Mouse (Mus musculus) ES-E14 (cell line): ENCODE results near the gene Bik. TPM values are rescaled to one million over a fixed set of nuclear protein-coding genes. Genes with fewer than 3 reads are reported as not detected.

Experiments used
- DNase-seq: peaks from one replicate; pipeline ENCODE4 v3.0.0-alpha.2; 2013; ENCODE audit warnings: low read depth, low spot score
- H3K27ac ChIP-seq: 2 replicates; pipeline ENCODE4 v1.5.1; 2012; ENCODE audit warnings: low read depth, mild to moderate bottlenecking, low read length, moderate library complexity, mixed read lengths; ENCODE audit not compliant: poor library complexity, insufficient read depth, severe bottlenecking
- H3K36me3 ChIP-seq: 2 replicates; pipeline ENCODE4 v1.6.1; 2012; ENCODE audit warnings: mild to moderate bottlenecking, low read length, moderate library complexity, mixed read lengths; ENCODE audit not compliant: control insufficient read depth, poor library complexity, insufficient read depth, severe bottlenecking
- H3K4me1 ChIP-seq, 2 experiments: fragments of 150-350 bp in 1 of 2; sonication (generic) in 1 of 2; 2 replicates each; pipeline ENCODE4 v1.6.1; 2012; ENCODE audit warnings: low read length in 2 of 2, mild to moderate bottlenecking in 1 of 2, mixed read lengths in 1 of 2; ENCODE audit not compliant: control insufficient read depth in 2 of 2, insufficient read depth in 2 of 2, poor library complexity in 1 of 2
- H3K4me3 ChIP-seq, 2 experiments: fragments of 150-350 bp in 1 of 2; sonication (generic) in 1 of 2; 2 replicates each; pipeline ENCODE4 v1.5.1; 2012; ENCODE audit warnings: low read length in 2 of 2, low read depth in 1 of 2, mild to moderate bottlenecking in 1 of 2, mixed read lengths in 1 of 2; ENCODE audit not compliant: insufficient read depth in 1 of 2, poor library complexity in 1 of 2, severe bottlenecking in 1 of 2
- H3K9ac ChIP-seq: 2 replicates; pipeline ENCODE4 v1.6.1; 2012; ENCODE audit warnings: low read depth, mild to moderate bottlenecking, low read length, mixed read lengths; ENCODE audit not compliant: poor library complexity, insufficient read depth, severe bottlenecking
- H3K9me3 ChIP-seq: fragments of 150-350 bp; sonication (generic); 2 replicates; pipeline ENCODE4 v1.6.1; 2012; ENCODE audit warnings: low read depth, mild to moderate bottlenecking, low read length; ENCODE audit not compliant: control insufficient read depth, insufficient read depth
- CHD2 ChIP-seq: IDR thresholded peaks from 2 replicates; pipeline ENCODE4 v1.6.1; 2014; ENCODE audit warnings: mild to moderate bottlenecking, low read depth, low read length, inconsistent platforms
- HCFC1 ChIP-seq: IDR thresholded peaks from 2 replicates; pipeline ENCODE4 v1.6.1; 2012; ENCODE audit warnings: low read length, inconsistent platforms, borderline replicate concordance; ENCODE audit not compliant: insufficient read depth
- MAFK ChIP-seq: IDR thresholded peaks from 2 replicates; pipeline ENCODE4 v1.6.1; 2014; ENCODE audit warnings: mild to moderate bottlenecking, low read depth, low read length, inconsistent platforms; ENCODE audit not compliant: insufficient read depth
- ZC3H11A ChIP-seq: IDR thresholded peaks from 2 replicates; pipeline ENCODE4 v1.6.1; 2012; ENCODE audit warnings: low read depth, mild to moderate bottlenecking, inconsistent platforms, low read length, borderline replicate concordance
- ZNF384 ChIP-seq: IDR thresholded peaks from 2 replicates; pipeline ENCODE4 v1.6.1; 2012; ENCODE audit warnings: low read depth, low read length, inconsistent platforms
- in situ Hi-C, 2 experiments: fragments of 600-800 bp; cut with MboI; formaldehyde crosslinking; loops; one replicate each; pipeline ENCODE4 v1.15.1; 2025; ENCODE audit warnings: low sequenced_read_pairs in 2 of 2, inconsistent platforms in 1 of 2; ENCODE audit not compliant: unreplicated experiment in 2 of 2
- total RNA-seq: library from RNA; depleted of rRNA; stranded (reverse); fragments of 300-350 nt; gene quantifications from 2 replicates; pipeline ENCODE4 v1.2.3, GENCODE M21; 2012

Gene Bik
- total RNA-seq, 1 experiment = 2.5 TPM

GRCm38 (mm10) chr15:83510805-83511405 is 15.8 kb upstream of the Bik start, which contains the start of gene Ttll1:
Gene Ttll1 (minus strand): TSS chr15:83510893.
- TF ChIP-seq ZC3H11A = no peak
- no peak for TF ChIP-seq CHD2
- TF ChIP-seq ZNF384 = no peak
- no peak for TF ChIP-seq HCFC1
- in situ Hi-C loops = no loop called here
- no peak within 1 kb of the TSS for H3K27ac ChIP-seq

GRCm38 (mm10) chr15:83512489-83513281 is 14.0 kb upstream of the Bik start:
- no peak overlapping the region for H3K27ac ChIP-seq
- in situ Hi-C loops = no loop called here
- no peaks in the 10 kb centered on the region for H3K36me3 ChIP-seq
- TF ChIP-seq CHD2 (no peak), MAFK (no peak), HCFC1 (0 out of 2 replicates have a peak, but pooled peaks have one; percentile 58), ZC3H11A (no peak)
- no peak overlapping the region for H3K4me3 ChIP-seq
- no peaks in the 10 kb centered on the region for H3K9me3 ChIP-seq
- H3K9ac ChIP-seq = no peak overlapping the region
- no peaks in the 10 kb centered on the region for H3K4me1 ChIP-seq
- DNase-seq = no peak

More at GRCm38 (mm10) chr15:83510805-83511405, 15.8 kb upstream of the Bik start, which contains the start of gene Ttll1:
- H3K9ac ChIP-seq = peak within 1 kb of the TSS; percentile 32; the same call in 1 of the 2 replicates
- H3K4me3 ChIP-seq = peak within 1 kb of the TSS; percentile 74 to 83
- H3K9me3 ChIP-seq = no peaks in the 10 kb centered on the region
- H3K4me1 ChIP-seq = no peaks in the 10 kb centered on the region
- DNase-seq = peak; percentile 85
- H3K36me3 ChIP-seq = no peaks in the 10 kb centered on the region

- no peak overlapping the region for H3K9ac ChIP-seq
- in situ Hi-C loops = no loop called here
- no peaks in the 10 kb centered on the region for H3K9me3 ChIP-seq
- DNase-seq = no peak
- no peaks in the 10 kb centered on the region; a peak in 1 of 4 replicates for H3K4me1 ChIP-seq
- no peak overlapping the region for H3K4me3 ChIP-seq
- H3K27ac ChIP-seq = no peak overlapping the region
- H3K36me3 ChIP-seq = no peaks in the 10 kb centered on the region
- TF ChIP-seq ZNF384 (no peak), MAFK (no peak), ZC3H11A (no peak), HCFC1 (no peak), CHD2 (no peak)
Measured at GRCm38 (mm10) chr15:83515018-83515417, 11.6 kb upstream of the Bik start.

- in situ Hi-C loops = no loop called here
- Histone ChIP-seq H3K36me3 (no peaks in the 10 kb centered on the region), H3K9me3 (no peaks in the 10 kb centered on the region), H3K9ac (no peak overlapping the region), H3K4me1 (no peaks in the 10 kb centered on the region; a peak in 1 of 4 replicates), H3K4me3 (no peak overlapping the region), H3K27ac (no peak overlapping the region)
- peak; percentile 77 for DNase-seq
- TF ChIP-seq ZC3H11A = peak; percentile 45; the same call in 1 of the 2 replicates
- TF ChIP-seq MAFK = no peak
Measured at GRCm38 (mm10) chr15:83518215-83519048, 8.2 kb upstream of the Bik start.
